Mouse (Mus musculus) megakaryocyte, embryonic 14.5 days (primary cell): ENCODE measurements around the gene Zfp536.

Experiments used
- FLI1 ChIP-seq: IDR thresholded peaks from 2 replicates; pipeline ENCODE4 v1.6.1; 2012; ENCODE audit warnings: low read length, inconsistent platforms, mixed read lengths
- GATA1 ChIP-seq: IDR thresholded peaks from 3 replicates; pipeline ENCODE4 v1.6.1; 2012; ENCODE audit warnings: mixed read lengths, low read length, inconsistent platforms, borderline replicate concordance

GRCm38 (mm10) chr7:37721676-37722075, 51.8 kb downstream of the Zfp536 start:
- TF ChIP-seq GATA1 (no peak), FLI1 (no peak)
